Mouse (Mus musculus): Measurements from ENCODE around the gene Tom1l2. TPM values are rescaled to one million over a fixed set of nuclear protein-coding genes. Genes with fewer than 3 reads are reported as not detected.

Tom1l2 gene
- polyA plus RNA-seq, 1 experiment from 2014 or later, result 26.1 TPM

DNA sequence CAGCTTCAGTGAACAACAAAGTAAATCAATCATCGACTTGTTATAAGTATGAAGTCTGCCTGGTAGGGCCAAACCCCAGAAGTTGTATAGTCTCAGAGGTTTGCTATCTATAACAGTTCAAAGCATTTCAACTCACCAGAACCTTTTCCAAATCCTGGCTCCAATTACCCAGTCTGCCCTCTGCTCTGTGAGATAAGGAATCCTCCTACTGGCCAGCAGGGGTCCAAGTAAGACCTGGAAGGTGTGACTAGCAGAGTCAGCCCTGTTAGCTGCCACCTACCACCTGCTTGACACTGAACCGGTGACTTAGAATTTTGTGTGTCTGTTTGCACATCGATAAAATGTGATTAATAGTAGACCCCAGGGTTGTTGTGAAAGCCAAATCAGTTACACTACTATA lies 14.6 kb upstream of the Tom1l2 start:
- 44% methylated on average over 3 of the region's 3 CpGs for WGBS
- Histone ChIP-seq H3K4me2 (no peak overlapping the region), H3K9ac (no peak overlapping the region), H3K4me3 (no peak overlapping the region), H3K27ac (no peak overlapping the region), H3K4me1 (peaks cover 12% of the 10 kb centered on the region), H3K9me3 (no peaks in the 10 kb centered on the region), H3K27me3 (no peaks in the 10 kb centered on the region), H3K36me3 (no peaks in the 10 kb centered on the region)
- ATAC-seq (ENCODE audit: borderline replicate concordance, extremely low read depth, low FRiP score, low TSS enrichment), result no peak

DNA sequence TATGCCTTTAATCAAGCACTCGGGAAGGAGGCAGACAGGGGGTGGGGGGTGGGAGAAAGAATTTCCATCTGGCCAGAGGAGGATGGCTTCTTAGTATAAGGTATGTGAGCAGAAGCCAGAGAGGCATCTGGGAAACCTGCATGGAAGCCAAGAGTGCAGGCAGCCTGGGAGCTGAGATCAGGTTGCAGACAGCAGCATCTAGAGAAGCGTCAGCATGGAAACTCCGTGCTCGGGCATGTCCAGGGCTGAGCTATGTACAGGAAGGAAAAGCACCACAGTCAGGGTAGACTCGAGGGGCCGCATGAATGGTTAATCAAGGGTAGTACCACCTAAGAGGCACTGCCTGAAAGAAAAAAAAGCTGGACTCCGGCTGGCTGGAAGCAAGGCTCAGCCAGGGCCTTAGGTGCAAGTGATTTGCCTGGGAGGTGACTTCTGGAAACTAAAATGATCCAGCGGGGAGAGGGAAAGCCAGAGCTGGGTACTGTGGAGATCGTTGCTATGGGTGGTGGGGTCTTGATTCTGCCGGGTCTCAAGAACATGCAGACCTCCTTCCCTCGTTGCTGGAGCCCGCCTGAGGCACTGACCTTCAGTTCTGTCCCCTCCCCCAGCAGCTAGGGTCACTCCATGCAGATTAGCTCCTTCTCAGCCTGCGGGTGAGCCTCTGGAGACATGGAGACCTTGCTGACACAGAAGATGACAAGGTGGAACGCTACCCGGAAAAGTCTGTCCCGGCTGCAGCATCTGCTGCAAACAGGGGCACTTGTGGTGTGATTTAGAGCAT lies 13.7 kb upstream of the Tom1l2 start:
- H3K9ac ChIP-seq, result no peak overlapping the region
- 17% methylated on average over 16 of the region's 16 CpGs for WGBS
- 0 out of 2 replicates have a peak overlapping the region, but pooled peaks have one; percentile 15 for H3K27ac ChIP-seq
- peaks cover 12% of the 10 kb centered on the region for H3K4me1 ChIP-seq
- H3K27me3 ChIP-seq, result no peaks in the 10 kb centered on the region
- H3K4me2 ChIP-seq, result no peak overlapping the region
- H3K4me3 ChIP-seq, result no peak overlapping the region
- no peaks in the 10 kb centered on the region for H3K36me3 ChIP-seq
- H3K9me3 ChIP-seq, result no peaks in the 10 kb centered on the region
- peak; percentile 27; the same call in 1 of the 2 replicates for ATAC-seq (ENCODE audit: borderline replicate concordance, extremely low read depth, low FRiP score, low TSS enrichment)

DNA sequence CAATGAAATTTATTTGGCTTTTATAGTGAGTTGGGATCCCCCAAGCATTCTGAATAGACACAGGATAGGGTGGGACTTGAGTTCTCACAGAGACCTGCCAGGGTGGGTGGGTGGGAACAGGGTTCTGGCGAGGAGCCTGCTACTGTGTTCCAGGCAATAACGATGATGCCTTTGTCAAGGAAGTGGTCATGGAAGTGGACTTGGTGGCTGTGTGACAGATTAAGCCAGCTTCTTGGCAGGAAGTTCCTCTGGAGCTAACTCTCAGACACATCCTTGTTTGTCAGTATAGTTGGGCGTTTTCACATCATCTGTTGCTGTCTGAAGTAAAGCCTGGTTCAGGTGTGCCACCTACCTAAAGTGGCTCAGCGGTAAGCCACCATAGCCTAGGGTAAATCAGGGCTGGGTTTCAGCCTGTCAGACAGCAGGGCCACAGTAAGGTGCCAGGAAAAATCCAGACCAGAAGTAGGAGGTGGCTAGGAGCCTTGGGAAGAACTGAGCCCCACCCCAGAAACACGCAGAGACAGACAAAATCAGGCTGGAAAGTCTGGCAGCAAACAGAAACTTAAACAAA lies 8.0 kb upstream of the Tom1l2 start:
- no peak overlapping the region for H3K27ac ChIP-seq
- 63% methylated on average over 5 of the region's 5 CpGs for WGBS

DNA sequence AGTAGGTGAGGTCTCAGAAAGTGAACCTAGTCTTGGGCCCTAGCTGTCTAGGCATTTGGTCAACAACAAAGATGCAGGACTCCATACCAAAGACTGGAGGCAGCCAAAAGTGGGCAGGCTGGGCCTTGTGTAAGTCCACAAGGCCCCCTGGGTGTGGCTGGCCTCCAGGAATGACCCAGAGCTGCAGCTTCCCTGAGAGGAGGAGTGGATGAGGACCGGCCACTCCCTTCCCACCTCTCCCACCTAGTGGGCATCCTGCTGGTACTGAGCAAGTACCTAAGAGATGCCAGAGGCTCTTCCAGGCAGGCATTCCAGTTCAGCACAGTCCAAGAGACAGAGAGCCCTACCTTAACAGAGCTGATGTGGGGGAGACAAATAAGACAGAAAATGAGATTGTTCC lies 7.2 kb upstream of the Tom1l2 start:
- Histone ChIP-seq H3K27ac (no peak overlapping the region; the same call in 1 of the 2 replicates), H3K4me1 (no peaks in the 10 kb centered on the region), H3K4me2 (no peak overlapping the region), H3K36me3 (no peaks in the 10 kb centered on the region), H3K4me3 (no peak overlapping the region), H3K9me3 (no peaks in the 10 kb centered on the region), H3K9ac (no peak overlapping the region), H3K27me3 (no peaks in the 10 kb centered on the region)
- 82% methylated on average over 1 of the region's 1 CpGs for WGBS
- no peak for ATAC-seq (ENCODE audit: borderline replicate concordance, extremely low read depth, low FRiP score, low TSS enrichment)

More for the DNA sequence above, 8.0 kb upstream of the Tom1l2 start:
- no peaks in the 10 kb centered on the region for H3K9me3 ChIP-seq
- ATAC-seq (ENCODE audit: borderline replicate concordance, extremely low read depth, low FRiP score, low TSS enrichment), result no peak
- H3K27me3 ChIP-seq, result no peaks in the 10 kb centered on the region
- H3K4me2 ChIP-seq, result no peak overlapping the region
- no peak overlapping the region for H3K4me3 ChIP-seq
- H3K4me1 ChIP-seq, result no peaks in the 10 kb centered on the region
- no peak overlapping the region for H3K9ac ChIP-seq
- no peaks in the 10 kb centered on the region for H3K36me3 ChIP-seq

DNA sequence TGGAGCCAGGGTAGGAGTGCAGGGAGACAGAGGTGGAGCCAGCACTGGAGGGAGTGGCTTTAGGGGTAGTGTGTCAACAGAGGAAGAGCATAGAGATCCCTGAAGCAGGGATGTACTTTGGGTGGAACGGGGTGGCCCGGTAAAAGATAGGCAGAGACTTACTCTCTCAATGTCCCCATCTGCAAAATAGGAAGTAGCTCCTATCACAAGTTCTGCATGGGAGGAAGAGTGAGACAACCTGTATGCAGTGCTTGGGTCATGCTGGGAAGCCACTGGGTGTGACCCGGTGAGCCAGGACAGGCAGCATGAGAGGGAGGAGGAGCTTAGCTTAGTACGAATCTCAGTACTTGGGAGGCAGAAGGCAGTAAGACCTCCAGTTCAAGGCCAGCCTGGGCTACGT lies 6.4 kb upstream of the Tom1l2 start:
- Histone ChIP-seq H3K27ac (no peak overlapping the region), H3K9ac (no peak overlapping the region), H3K4me2 (no peak overlapping the region), H3K27me3 (no peaks in the 10 kb centered on the region), H3K4me1 (no peaks in the 10 kb centered on the region), H3K9me3 (no peaks in the 10 kb centered on the region), H3K36me3 (no peaks in the 10 kb centered on the region), H3K4me3 (no peak overlapping the region)
- ATAC-seq (ENCODE audit: borderline replicate concordance, extremely low read depth, low FRiP score, low TSS enrichment), result no peak
- WGBS, result 63% methylated on average over 5 of the region's 5 CpGs

DNA sequence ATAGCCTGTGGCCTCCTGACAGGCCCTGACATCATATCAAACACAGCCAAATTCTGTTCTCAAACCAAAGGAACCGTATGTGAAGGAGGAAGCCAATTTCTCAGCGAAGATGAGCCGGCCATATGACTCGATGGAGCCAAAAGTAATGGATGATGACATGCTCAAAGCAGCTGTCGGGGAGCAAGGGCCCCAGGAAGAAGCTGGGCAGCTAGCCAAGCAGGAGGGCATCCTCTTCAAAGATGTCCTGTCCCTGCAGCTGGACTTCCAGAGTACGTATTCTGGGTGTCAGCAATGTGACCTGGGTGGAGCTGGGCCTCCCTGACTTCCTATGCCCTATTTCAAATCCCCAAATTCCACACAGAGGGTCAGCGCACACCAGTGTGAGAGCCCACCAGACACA lies 5.8 kb upstream of the Tom1l2 start:
- 47% methylated on average over 7 of the region's 7 CpGs for WGBS
- no peak overlapping the region for H3K27ac ChIP-seq

DNA sequence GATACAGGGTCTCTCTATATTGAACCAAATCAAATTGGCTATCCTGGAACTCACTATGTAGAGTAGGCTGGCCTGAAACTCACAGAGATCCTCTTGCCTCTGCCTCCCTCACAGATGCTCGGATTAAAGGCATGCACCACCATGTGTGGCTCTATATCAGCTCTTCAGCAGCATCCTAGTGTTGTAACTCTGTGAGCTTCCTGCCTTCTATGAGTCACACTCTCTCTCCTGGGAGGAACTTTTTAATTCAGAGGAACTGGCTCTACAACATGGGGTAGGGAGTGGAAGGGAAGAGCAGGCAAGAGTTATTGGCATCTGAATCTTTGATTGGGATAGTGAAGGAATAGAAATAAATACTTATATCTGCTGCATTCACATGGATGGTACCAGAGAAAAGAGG lies 4.4 kb upstream of the Tom1l2 start:
- ATAC-seq (ENCODE audit: borderline replicate concordance, extremely low read depth, low FRiP score, low TSS enrichment), result no peak
- no peak overlapping the region for H3K9ac ChIP-seq
- 40% methylated on average over 1 of the region's 1 CpGs for WGBS
- no peak overlapping the region for H3K4me2 ChIP-seq
- no peaks in the 10 kb centered on the region for H3K9me3 ChIP-seq
- H3K27me3 ChIP-seq, result no peaks in the 10 kb centered on the region
- H3K36me3 ChIP-seq, result no peaks in the 10 kb centered on the region
- H3K27ac ChIP-seq, result no peak overlapping the region
- no peak overlapping the region for H3K4me3 ChIP-seq
- H3K4me1 ChIP-seq, result peaks cover 4% of the 10 kb centered on the region; the same call in 1 of the 2 replicates

More for the DNA sequence above, 5.8 kb upstream of the Tom1l2 start:
- H3K4me1 ChIP-seq, result 0 out of 2 replicates have a peak, but pooled peaks cover under 1% of the 10 kb centered on the region
- H3K27me3 ChIP-seq, result no peaks in the 10 kb centered on the region
- H3K36me3 ChIP-seq, result no peaks in the 10 kb centered on the region
- no peak overlapping the region for H3K4me3 ChIP-seq
- no peaks in the 10 kb centered on the region for H3K9me3 ChIP-seq
- H3K4me2 ChIP-seq, result no peak overlapping the region
- no peak overlapping the region for H3K9ac ChIP-seq
- no peak for ATAC-seq (ENCODE audit: borderline replicate concordance, extremely low read depth, low FRiP score, low TSS enrichment)

DNA sequence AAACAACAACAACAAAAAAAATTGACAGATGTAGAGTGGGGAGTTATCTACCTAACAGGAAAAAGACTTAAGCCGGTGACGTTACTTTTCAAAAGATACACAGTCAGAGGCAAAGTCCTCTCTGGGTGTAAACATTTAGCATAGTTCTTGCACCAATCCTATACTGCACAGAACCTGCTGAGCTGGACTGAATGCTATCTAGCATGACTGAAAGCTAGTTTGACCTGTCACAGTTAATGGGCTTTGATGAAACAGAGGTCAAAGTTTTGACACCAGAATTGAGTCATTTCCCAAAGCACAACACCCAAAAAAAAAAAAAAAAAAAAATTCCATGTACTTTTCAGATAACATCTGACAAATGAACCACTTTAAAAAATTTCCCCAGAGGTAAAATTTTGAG lies 3.2 kb upstream of the Tom1l2 start:
- H3K27me3 ChIP-seq, result no peaks in the 10 kb centered on the region

DNA sequence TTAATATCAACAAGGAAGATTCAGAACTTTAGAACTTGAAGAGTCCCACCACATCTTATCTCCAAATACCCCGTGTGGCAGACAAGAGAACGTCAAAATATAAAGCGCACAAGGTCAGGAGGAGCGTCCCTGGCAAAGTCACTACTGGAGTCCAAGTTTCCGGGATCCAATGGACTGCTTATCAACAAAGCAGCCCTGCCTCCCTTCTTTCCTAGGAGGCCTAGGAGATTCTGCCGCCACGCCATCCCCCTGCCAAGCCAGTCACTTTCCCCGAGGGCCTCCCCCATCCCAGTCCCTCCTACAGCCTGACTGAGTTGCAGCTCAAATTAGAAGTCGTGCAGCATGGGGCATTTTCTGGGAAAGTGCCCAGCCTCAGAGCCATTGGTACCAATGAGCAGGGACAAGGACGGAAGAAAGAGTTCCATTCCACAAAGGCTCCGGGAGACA lies 757 bp downstream of the Tom1l2 start:
- no peaks in the 10 kb centered on the region for H3K27me3 ChIP-seq
- 13% methylated on average over 11 of the region's 11 CpGs for WGBS
- no peak for ATAC-seq (ENCODE audit: borderline replicate concordance, extremely low read depth, low FRiP score, low TSS enrichment)

More for the DNA sequence above, 3.2 kb upstream of the Tom1l2 start:
- Histone ChIP-seq H3K36me3 (no peaks in the 10 kb centered on the region), H3K4me1 (peaks cover 13% of the 10 kb centered on the region), H3K9me3 (no peaks in the 10 kb centered on the region), H3K4me3 (no peak overlapping the region), H3K9ac (no peak overlapping the region), H3K27ac (no peak overlapping the region), H3K4me2 (no peak overlapping the region)
- no peak for ATAC-seq (ENCODE audit: borderline replicate concordance, extremely low read depth, low FRiP score, low TSS enrichment)
- WGBS, result 68% methylated on average over 2 of the region's 2 CpGs

DNA sequence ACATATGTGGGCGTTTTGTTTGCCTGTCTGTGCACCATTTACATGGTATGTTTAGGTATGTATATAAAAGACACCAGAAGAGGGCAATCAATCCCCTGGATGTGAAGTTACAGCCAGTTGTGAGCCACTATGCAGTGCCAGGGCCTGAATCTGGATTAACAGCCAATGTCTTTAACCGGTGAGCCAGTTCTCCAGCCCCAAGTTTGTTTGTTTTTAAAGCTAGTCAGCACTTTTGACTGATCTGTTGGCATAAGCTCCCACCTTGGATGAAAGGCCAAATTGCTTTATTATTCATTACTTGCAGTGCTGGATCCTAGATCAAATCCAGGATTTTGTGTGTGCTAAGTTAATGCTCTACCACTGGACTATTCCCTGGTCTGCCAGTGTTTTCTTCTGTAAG lies 1.3 kb downstream of the Tom1l2 start:
- H3K4me1 ChIP-seq, result peaks cover 16% of the 10 kb centered on the region
- WGBS, result 43% methylated on average over 2 of the region's 2 CpGs
- peak overlapping the region; percentile 91 for H3K4me2 ChIP-seq
- no peak overlapping the region for H3K9ac ChIP-seq
- no peak overlapping the region for H3K27ac ChIP-seq
- peak overlapping the region; percentile 94 for H3K4me3 ChIP-seq
- H3K36me3 ChIP-seq, result no peaks in the 10 kb centered on the region
- H3K9me3 ChIP-seq, result no peaks in the 10 kb centered on the region
- H3K27me3 ChIP-seq, result no peaks in the 10 kb centered on the region
- ATAC-seq (ENCODE audit: borderline replicate concordance, extremely low read depth, low FRiP score, low TSS enrichment), result no peak

More for the DNA sequence above, 757 bp downstream of the Tom1l2 start:
- Histone ChIP-seq H3K9me3 (no peaks in the 10 kb centered on the region), H3K4me3 (peak overlapping the region; percentile 94), H3K4me2 (peak overlapping the region; percentile 91), H3K36me3 (no peaks in the 10 kb centered on the region), H3K9ac (peak overlapping the region; percentile 80), H3K4me1 (peaks cover 13% of the 10 kb centered on the region), H3K27ac (peak overlapping the region; percentile 50)

DNA sequence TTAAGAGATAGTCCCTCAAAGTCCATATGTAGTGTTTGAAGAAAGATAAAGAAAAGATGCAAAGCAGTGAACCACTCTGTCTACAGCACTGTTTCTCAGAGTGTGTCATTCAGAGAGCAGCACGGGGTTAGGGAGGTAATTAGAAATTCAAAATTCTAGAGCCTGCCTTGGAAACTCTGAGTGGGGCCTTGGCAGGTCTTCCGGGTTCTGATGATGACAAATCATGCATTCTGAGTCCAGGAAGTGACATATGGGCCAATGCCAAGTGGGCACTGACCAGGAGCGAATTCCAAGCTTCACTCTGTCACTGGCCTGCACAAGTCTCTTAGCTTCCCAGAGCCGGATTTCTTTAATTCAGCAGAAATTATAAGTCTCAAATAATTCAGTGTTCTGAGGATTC lies 6.2 kb downstream of the Tom1l2 start:
- Histone ChIP-seq H3K9ac (no peak overlapping the region), H3K27ac (no peak overlapping the region), H3K4me3 (no peak overlapping the region), H3K4me2 (no peak overlapping the region), H3K9me3 (no peaks in the 10 kb centered on the region), H3K36me3 (no peaks in the 10 kb centered on the region), H3K4me1 (peaks cover 9% of the 10 kb centered on the region), H3K27me3 (no peaks in the 10 kb centered on the region)
- 51% methylated on average over 4 of the region's 4 CpGs for WGBS
- ATAC-seq (ENCODE audit: borderline replicate concordance, extremely low read depth, low FRiP score, low TSS enrichment), result no peak

DNA sequence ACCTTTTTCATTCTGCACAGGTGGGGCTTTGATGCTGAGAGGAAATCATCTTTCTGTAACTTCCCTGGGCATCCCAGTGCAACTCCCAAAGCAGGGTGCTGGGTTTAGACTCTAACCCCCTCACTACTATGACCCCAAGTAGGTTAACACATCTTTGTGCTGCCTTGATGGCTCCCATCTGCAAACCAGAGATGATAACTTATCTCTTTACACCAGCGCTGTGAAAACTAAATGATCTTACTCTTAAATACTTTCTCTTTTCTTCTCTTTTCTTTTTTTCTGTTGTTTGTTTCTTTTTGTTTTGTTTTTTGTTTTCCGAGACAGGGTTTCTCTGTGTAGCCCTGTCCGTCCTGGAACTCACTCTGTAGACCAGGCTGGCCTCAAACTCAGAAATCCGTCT lies 6.8 kb downstream of the Tom1l2 start:
- no peak overlapping the region for H3K27ac ChIP-seq
- H3K36me3 ChIP-seq, result no peaks in the 10 kb centered on the region
- WGBS, result 82% methylated on average over 4 of the region's 4 CpGs
- no peak overlapping the region for H3K9ac ChIP-seq
- no peak overlapping the region for H3K4me2 ChIP-seq
- H3K9me3 ChIP-seq, result no peaks in the 10 kb centered on the region
- no peak for ATAC-seq (ENCODE audit: borderline replicate concordance, extremely low read depth, low FRiP score, low TSS enrichment)
- no peaks in the 10 kb centered on the region for H3K27me3 ChIP-seq
- no peak overlapping the region for H3K4me3 ChIP-seq
- H3K4me1 ChIP-seq, result 0 out of 2 replicates have a peak, but pooled peaks cover 6% of the 10 kb centered on the region
